Comparison of ENCODE assay signal across 11 mouse cellular contexts in genomic region chr4:151960513-151960854, GRCm38 (mm10). TPM values are rescaled to one million over a fixed set of nuclear protein-coding genes. Genes with fewer than 3 reads are reported as not detected.
DNase-seq lines count a peak whose midpoint lies in the region; ATAC-seq and TF ChIP-seq lines count a peak whose summit lies in the region.
"Had no signal": no experiment of that assay in that cellular context is flagged by ENCODE, and none has a peak within 500 bp of the region (broad histone marks: within the 10 kb centered on the region; RNA-seq: fewer than 3 reads in every experiment).

No protein-coding gene starts in this region.

- no peak overlapping the region for H3K4me3 ChIP-seq in heart, adult 2 months
- H3K4me3 ChIP-seq in intestine, embryonic 16.5 days (ENCODE audit: low read length): no peak overlapping the region
- H3K4me3 ChIP-seq: hindbrain, embryonic 12.5 days had no signal

- in situ Hi-C loops in Patski (cut with MboI; ENCODE audit: low pct_unique_long_range_greater_than_20kb): no loop called here

- POLR2A ChIA-PET in Patski (lab: Charles Lee): interaction anchor here (0.6 kb wide), 1 partner anchor 15 kb away, joined by 3 read pairs; no protein-coding TSS in a partner anchor

- no peak overlapping the region for H3K9ac ChIP-seq in heart, adult 2 months (ENCODE audit: low read depth, low read length)
- no peak overlapping the region for H3K9ac ChIP-seq in intestine, embryonic 16.5 days (ENCODE audit: low read depth, low read length)
- H3K9ac ChIP-seq: hindbrain, embryonic 12.5 days had no signal

- 36% methylated on average over 3 of the region's 3 CpGs for WGBS in heart, adult 2 months
- 65% methylated on average over 3 of the region's 3 CpGs for WGBS in intestine, embryonic 16.5 days

- CTCF ChIA-PET in Patski (lab: Charles Lee): interaction anchor here (0.9 to 1.5 kb wide), 3 partner anchors 12 to 27 kb away, joined by 3 to 5 read pairs (median 3); no protein-coding TSS in a partner anchor

- TF ChIP-seq CTCF in heart, adult 2 months (IDR thresholded peaks at IDR 0.05): no peak
- no peak for TF ChIP-seq CTCF in Patski (IDR thresholded peaks at IDR 0.05)

- H3K27me3 ChIP-seq in heart, adult 2 months (ENCODE audit: control insufficient read depth, insufficient read depth, low read length): no peaks in the 10 kb centered on the region
- no peaks in the 10 kb centered on the region for H3K27me3 ChIP-seq in Patski
- H3K27me3 ChIP-seq in intestine, embryonic 16.5 days (replicated peaks; ENCODE audit: control insufficient read depth, insufficient read depth, low read length): no peaks in the 10 kb centered on the region
- H3K27me3 ChIP-seq: CH12.LX; hindbrain, embryonic 12.5 days had no signal

- H3K4me2 ChIP-seq in intestine, embryonic 16.5 days (ENCODE audit: low read depth, low read length): no peak overlapping the region
- H3K4me2 ChIP-seq: hindbrain, embryonic 12.5 days had no signal

- no peaks in the 10 kb centered on the region for H3K79me2 ChIP-seq in heart, adult 2 months (replicated peaks; ENCODE audit: control insufficient read depth, insufficient read depth, low read length)

- no peaks in the 10 kb centered on the region; the same call in 1 of the 2 replicates for H3K4me1 ChIP-seq in heart, adult 2 months (ENCODE audit: control insufficient read depth, insufficient read depth, low read length)
- no peaks in the 10 kb centered on the region for H3K4me1 ChIP-seq in intestine, embryonic 16.5 days (ENCODE audit: control insufficient read depth, insufficient read depth, low read length)
- H3K4me1 ChIP-seq: hindbrain, embryonic 12.5 days had no signal

- no peak overlapping the region for H3K27ac ChIP-seq in heart, adult 2 months
- H3K27ac ChIP-seq in intestine, embryonic 16.5 days (ENCODE audit: low read length): no peak overlapping the region; the same call in 1 of the 2 replicates
- H3K27ac ChIP-seq: hindbrain, embryonic 12.5 days had no signal

- intact Hi-C loops in heart, postnatal 10 days (cut with DNase I): no loop called here
- intact Hi-C loops in heart, adult 2 months (cut with DNase I): no loop called here

- no peak for TF ChIP-seq POLR2A in heart, adult 2 months (IDR thresholded peaks at IDR 0.05; ENCODE audit: insufficient read depth, low read depth, low read length)

- H3K9me3 ChIP-seq in intestine, embryonic 16.5 days (ENCODE audit: control insufficient read depth, low read length): no peaks in the 10 kb centered on the region
- H3K9me3 ChIP-seq: hindbrain, embryonic 12.5 days had no signal

- no peaks in the 10 kb centered on the region for H3K36me3 ChIP-seq in heart, adult 2 months (ENCODE audit: control insufficient read depth, insufficient read depth, low read length)
- H3K36me3 ChIP-seq in intestine, embryonic 16.5 days (ENCODE audit: control insufficient read depth, insufficient read depth, low read length): peaks cover 34% of the 10 kb centered on the region

- DNase-seq in heart, postnatal 10 days: peak; percentile 38 to 43
- DNase-seq in heart, adult 2 months: no peak
- DNase-seq in Patski (ENCODE audit: low read depth, low spot score) (peak; percentile 55), adipocyte (ENCODE audit: low spot score) (no peak)
- peak; percentile 50 for DNase-seq in retina, postnatal 1 day
- no peak for DNase-seq in urinary bladder, postnatal 36 days (ENCODE audit: low spot score in 2 of 2)
- no peak for DNase-seq in adrenal gland, postnatal 14 days
- DNase-seq: adrenal gland, postnatal 36 days had no signal

- ATAC-seq in Patski: peak; percentile 80
- ATAC-seq in intestine, embryonic 16.5 days: peak; percentile 94

- no peak for TF ChIP-seq EP300 in heart, adult 2 months (IDR thresholded peaks at IDR 0.05; ENCODE audit: insufficient read depth, low read depth, low read length)

RNA-seq across cellular contexts. Expression of gene Dnajc11, which starts 27.0 kb away (rescaled TPM):
- 100 to 1,000 TPM in 1 of 2 experiments, 10 to 100 TPM in 1; 98.5 to 107 TPM for total RNA-seq in heart, postnatal 10 days (2021)
- total RNA-seq in heart, adult 2 months (2021): 10 to 100 TPM; 71.0 to 84.3 TPM
- polyA plus RNA-seq in heart, adult 2 months (2012; rRNA removed): 55.9 and 66.9 TPM in 2 replicates
- polyA plus RNA-seq in Patski (2021): 42.7 TPM
- polyA plus RNA-seq in intestine, embryonic 16.5 days (2015; fragmentation: Nextera tagmentation; extraction: Ambion mirVana): 71.0 and 73.6 TPM in 2 replicates
- 117 and 122 TPM in 2 replicates for total RNA-seq in adrenal gland, postnatal 14 days (2021)

RNA-seq across cellular contexts. Expression of gene Thap3, which starts 28.3 kb away (rescaled TPM):
- total RNA-seq in heart, postnatal 10 days (2021): 10 to 100 TPM; 10.3 to 12.5 TPM
- 10 to 100 TPM; 12.0 to 13.5 TPM for total RNA-seq in heart, adult 2 months (2021)
- polyA plus RNA-seq in heart, adult 2 months (2012; rRNA removed): 20.8 and 27.6 TPM in 2 replicates
- 20.8 TPM for polyA plus RNA-seq in Patski (2021)
- 27.0 and 29.0 TPM in 2 replicates for polyA plus RNA-seq in intestine, embryonic 16.5 days (2015; fragmentation: Nextera tagmentation; extraction: Ambion mirVana)
- total RNA-seq in adrenal gland, postnatal 14 days (2021): 15.2 and 15.5 TPM in 2 replicates

RNA-seq across cellular contexts. Expression of gene Phf13, which starts 35.6 kb away (rescaled TPM):
- total RNA-seq in heart, postnatal 10 days (2021): 10 to 100 TPM in 1 of 2 experiments, 1 to 10 TPM in 1; 8.5 to 11.3 TPM
- total RNA-seq in heart, adult 2 months (2021): 1 to 10 TPM; 4.5 to 4.8 TPM
- 3.0 and 3.7 TPM in 2 replicates for polyA plus RNA-seq in heart, adult 2 months (2012; rRNA removed)
- 18.6 TPM for polyA plus RNA-seq in Patski (2021)
- polyA plus RNA-seq in intestine, embryonic 16.5 days (2015; fragmentation: Nextera tagmentation; extraction: Ambion mirVana): 15.5 and 16.7 TPM in 2 replicates
- total RNA-seq in adrenal gland, postnatal 14 days (2021): 15.6 and 16.0 TPM in 2 replicates

RNA-seq across cellular contexts. Expression of gene Klhl21, which starts 48.1 kb away (rescaled TPM):
- 10 to 100 TPM; 43.5 to 49.4 TPM for total RNA-seq in heart, postnatal 10 days (2021)
- total RNA-seq in heart, adult 2 months (2021): 10 to 100 TPM; 69.9 to 93.5 TPM
- 50.4 and 56.2 TPM in 2 replicates for polyA plus RNA-seq in heart, adult 2 months (2012; rRNA removed)
- polyA plus RNA-seq in Patski (2021): 16.6 TPM
- polyA plus RNA-seq in intestine, embryonic 16.5 days (2015; fragmentation: Nextera tagmentation; extraction: Ambion mirVana): 7.4 and 8.3 TPM in 2 replicates
- total RNA-seq in adrenal gland, postnatal 14 days (2021): 18.7 TPM in 2 replicates

Comparison
In these comparisons a context has a peak if more than half of its experiments do, and no peak if none do; other contexts are left out.
1. DNase-seq: peak in heart, postnatal 10 days (2 of 2), Patski (single experiment) and retina, postnatal 1 day (single experiment); none in heart, adult 2 months (0 of 2), urinary bladder, postnatal 36 days (0 of 2), adrenal gland, postnatal 14 days (single experiment) and adipocyte (single experiment).